Mouse (Mus musculus): ENCODE results near the gene Ttc23. TPM values are rescaled to one million over a fixed set of nuclear protein-coding genes. Genes with fewer than 3 reads are reported as not detected.

Ttc23 gene
- total RNA-seq, 2 experiments from 2014 or later: 5.2 to 6.6 TPM

DNA sequence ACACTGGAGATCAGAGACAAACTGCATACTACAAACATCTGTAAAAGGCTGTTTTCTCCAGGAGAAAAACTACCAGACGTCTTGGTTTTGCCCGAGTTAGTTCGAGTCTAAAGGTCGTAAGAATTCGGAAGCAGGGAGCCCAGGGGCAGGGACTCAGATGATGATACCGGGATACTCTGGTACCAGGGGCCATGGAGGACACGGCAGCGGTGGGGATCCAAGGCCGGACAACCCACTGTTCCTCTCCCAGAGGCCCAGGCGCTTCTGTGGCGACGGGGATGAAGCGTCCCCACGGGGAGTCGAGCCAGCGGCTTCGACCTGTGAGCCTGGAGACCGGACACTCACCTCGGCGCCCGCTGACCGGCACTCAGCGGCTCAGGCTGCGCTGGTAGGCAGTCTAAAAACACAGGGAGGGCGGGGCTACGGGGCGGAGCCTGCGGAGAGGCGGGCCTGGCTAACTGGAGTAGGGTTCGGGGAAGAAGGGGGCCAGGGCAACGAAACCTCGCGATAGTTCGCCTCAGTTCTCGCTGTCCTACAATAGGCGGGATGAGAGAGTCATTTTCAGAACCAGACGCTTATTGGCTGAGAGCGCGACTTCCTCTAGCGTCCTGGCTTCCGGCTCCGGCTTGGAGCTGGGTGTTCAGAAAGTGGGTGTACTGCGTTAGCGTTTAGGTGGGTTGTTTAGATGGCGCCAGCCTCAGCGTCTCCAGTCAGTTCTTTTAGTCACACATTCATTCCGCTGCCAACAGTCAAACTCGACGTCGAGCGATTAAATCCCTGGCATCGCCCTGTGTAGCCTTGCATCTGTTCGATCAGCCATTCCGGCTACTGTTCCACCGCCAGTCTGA is 2.2 kb upstream of the Ttc23 start, which contains the start of gene Lrrc28:
Gene Lrrc28, minus strand, starts transcription at position 436 of the 848 bp plus-strand sequence.
- DNase-seq (ENCODE audit: low spot score in 2 of 2): peak; percentile 99 to 100

GRCm38 (mm10) chr7:67645681-67646014 is 1.6 kb upstream of the Ttc23 start:
- no peak for DNase-seq (ENCODE audit: low spot score in 2 of 2)

GRCm38 (mm10) chr7:67646131-67646530 is 1.1 kb upstream of the Ttc23 start:
- no peak for DNase-seq (ENCODE audit: low spot score in 2 of 2)

DNA sequence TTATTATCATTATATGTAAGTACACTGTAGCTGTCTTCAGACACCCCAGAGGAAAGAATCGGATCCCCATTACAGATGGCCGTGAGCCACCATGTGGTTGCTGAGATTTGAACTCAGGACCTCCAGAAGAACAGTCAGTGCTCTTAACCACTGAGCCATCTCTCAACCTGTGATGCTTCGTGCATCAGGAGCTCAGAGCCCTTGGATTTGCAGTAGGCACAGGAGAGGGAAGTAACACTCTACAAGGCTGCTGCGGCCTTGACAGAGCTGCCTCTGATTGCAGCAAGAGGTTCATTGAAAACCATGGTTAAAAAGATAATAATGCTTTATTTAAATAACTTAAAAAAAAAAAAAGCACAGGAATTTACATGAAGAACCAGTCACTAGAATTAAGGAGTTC is 1.2 kb downstream of the Ttc23 start:
- no peak for DNase-seq (ENCODE audit: low spot score in 2 of 2)

DNA sequence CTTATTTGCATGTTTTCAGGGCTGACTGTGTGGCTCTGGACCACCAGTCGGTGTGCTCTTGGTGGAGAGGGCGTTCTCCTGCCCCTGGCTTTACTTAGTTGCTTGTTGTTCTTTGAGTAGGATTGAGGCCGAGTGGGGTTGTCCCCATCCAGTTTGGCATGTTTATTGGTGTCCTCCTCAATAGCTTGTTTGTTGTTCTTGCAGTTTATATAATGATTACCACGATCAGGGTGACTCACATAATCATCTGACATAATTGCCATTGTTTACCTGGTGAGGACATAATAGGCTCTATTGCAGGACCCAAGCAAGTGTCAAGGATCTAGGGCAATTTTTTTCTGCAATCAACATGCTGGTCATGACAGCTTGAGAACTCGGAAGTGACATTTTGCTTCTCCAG is 5.0 kb downstream of the Ttc23 start:
- no peak for DNase-seq (ENCODE audit: low spot score in 2 of 2)

DNA sequence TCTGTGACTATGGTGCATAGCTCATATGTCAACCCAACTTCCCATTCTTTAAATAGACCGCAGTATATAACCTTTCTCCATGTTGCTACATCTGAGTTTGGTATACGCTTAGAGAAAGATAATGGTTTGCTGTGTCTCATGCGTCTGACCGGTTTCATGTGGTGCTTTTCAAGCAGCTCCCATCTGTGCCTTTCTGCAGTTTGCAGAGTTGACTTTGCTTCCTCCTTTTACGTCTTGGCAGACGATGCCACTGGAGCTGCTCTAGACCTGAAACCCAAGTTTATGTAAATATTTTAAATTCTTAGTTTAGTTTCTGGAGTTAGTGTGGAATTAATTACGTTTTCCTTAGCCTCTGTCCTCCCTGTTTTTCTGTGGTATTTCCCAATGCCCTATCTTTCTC is 7.5 kb downstream of the Ttc23 start:
- DNase-seq (ENCODE audit: low spot score in 2 of 2): no peak

GRCm38 (mm10) chr7:67655186-67655585 is 8.0 kb downstream of the Ttc23 start:
- DNase-seq (ENCODE audit: low spot score in 2 of 2): no peak

DNA sequence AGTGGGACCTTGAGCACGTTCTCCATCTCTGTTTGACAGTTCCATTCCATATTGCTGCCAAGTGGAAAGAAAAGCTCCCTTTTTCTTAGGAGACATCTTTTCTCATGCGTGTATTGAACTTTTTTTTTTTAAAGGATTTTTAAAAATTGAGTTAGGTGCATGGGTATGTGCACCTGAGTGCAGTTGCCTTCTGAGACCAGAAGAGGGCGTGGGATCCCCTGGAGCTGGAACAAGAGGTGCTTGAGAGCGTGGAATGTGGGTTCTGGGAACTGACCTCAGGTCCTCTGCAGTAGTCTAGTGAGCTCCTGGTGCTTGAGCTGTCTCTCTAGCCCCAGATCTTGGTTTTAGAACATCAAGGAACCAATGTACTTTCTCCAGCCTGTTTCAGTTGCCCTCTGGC is 10.9 kb downstream of the Ttc23 start:
- DNase-seq (ENCODE audit: low spot score in 2 of 2): no peak

- DNase-seq (ENCODE audit: low spot score in 2 of 2): no peak
These were observed 15.2 kb downstream of the Ttc23 start for GRCm38 (mm10) chr7:67662424-67662823.

DNA sequence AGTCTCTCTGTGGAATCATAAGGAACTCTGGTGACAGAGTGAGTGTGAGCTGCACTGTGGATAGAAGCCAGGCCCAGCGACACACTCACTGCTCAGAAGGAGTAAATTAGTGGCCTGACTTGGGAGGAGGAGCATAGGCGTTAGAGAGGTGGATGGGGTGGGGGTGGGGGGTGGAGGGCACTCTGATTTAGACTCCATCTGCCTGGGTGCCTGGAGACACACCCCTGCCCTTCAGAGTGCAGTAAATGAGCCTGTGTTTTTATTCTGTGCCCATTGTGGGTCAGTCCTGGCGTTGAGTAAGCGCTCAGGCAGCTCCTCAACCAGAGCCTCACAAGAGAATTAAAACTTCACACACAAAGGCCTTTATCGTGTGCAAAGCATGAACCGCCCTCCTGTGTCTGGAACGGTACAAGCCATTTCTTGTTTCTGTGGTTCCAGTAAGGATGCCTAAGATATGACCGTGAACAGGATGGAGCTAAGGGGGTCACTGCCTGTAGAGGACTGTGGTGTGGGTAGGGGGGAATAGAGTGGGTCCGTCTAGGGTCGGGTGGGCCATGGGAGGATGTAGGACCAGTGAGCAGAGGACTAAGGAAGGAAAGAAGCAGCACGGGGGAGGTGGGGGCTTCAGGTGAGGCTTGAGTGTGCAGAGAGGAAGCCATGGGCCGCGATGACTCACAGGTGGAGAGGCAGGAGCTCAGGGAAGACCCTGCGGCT is 16.9 kb downstream of the Ttc23 start:
- no peak for DNase-seq (ENCODE audit: low spot score in 2 of 2)

- no peak for DNase-seq (ENCODE audit: low spot score in 2 of 2)
These were observed 23.8 kb downstream of the Ttc23 start for GRCm38 (mm10) chr7:67670965-67671364.

DNA sequence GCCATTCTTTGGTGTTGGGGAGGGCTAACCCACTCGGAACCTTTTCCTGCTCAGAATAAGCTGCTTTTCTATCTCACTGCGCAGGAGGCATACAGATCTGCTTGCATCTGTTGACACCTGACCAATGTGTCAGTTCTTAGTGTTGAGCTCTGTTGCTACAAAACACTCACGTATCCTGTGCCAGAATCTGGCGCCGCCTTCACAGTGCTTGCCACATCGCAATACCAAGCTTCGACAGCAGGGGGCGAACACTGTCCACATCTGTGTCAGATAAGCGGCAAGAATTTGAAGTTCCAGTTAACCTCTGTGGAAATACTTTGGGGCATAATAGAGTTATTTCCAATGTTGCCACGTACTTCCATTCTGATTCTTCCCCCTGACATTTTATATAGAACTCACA is 25.4 kb downstream of the Ttc23 start:
- DNase-seq (ENCODE audit: low spot score in 2 of 2): peak; percentile 91 to 98

GRCm38 (mm10) chr7:67673656-67674055 is 26.4 kb downstream of the Ttc23 start:
- no peak for DNase-seq (ENCODE audit: low spot score in 2 of 2)

- DNase-seq (ENCODE audit: low spot score in 2 of 2): no peak
These were observed 31.8 kb downstream of the Ttc23 start for GRCm38 (mm10) chr7:67678878-67679499.

- DNase-seq (ENCODE audit: low spot score in 2 of 2): no peak
These were observed 33.9 kb downstream of the Ttc23 start for GRCm38 (mm10) chr7:67681078-67681477.

DNA sequence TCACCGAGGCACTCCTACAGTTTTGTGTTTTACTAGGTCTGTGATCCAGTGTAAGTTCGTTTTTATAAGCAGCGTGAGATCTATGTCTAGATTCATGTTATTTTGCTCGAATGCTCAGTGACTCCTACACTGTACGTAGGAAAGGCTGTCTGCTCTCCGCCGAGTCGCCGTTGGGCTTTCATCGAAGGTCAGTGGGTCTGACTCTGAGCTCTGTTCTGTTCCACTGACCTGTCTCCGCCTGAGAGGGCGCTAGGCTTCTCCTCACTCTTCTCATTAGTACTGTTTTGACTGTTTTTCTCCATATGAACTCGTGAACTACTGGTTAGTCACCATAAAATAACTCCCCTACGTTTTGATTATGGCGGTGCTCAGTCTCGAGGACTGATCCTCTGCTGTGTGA is 35.8 kb downstream of the Ttc23 start:
- DNase-seq (ENCODE audit: low spot score in 2 of 2): no peak

DNA sequence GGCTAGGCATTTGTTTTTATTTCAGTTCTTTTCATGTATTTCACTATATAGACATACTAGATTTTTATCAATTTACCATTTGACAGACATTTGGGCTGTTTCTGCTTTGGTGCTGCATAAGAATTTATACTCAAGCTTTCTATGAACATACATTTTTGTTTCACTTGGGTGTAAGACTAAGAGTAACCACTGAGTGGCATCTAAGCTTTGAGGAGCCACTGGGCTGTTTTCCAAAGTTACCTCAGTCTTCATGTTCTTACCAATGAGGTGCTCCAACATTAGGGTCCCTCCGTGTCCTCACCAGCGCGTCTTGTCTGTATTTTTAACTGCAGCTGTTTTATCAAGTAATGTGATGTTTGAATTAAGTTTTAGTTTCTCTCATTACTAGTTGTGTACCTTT is 39.3 kb downstream of the Ttc23 start:
- no peak for DNase-seq (ENCODE audit: low spot score in 2 of 2)

DNA sequence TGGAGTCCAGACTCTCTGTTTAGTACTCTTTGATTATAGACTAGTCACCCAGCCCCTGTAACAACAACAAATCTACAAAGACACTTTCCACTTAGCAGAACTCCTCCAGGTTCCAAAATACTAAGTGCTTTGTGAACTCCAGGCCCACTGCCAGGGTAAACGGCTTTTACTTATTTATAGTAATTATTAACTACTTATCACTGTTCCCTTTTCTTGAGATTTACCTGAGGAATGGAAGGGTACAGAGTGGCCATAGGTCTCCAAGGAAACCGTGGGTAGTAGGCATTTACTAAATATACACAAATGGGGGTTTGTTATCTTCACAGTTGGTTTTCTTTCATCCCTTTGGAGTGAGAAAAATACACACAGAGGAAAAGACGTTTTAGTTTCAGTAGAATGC is 41.1 kb downstream of the Ttc23 start:
- no peak for DNase-seq (ENCODE audit: low spot score in 2 of 2)

DNA sequence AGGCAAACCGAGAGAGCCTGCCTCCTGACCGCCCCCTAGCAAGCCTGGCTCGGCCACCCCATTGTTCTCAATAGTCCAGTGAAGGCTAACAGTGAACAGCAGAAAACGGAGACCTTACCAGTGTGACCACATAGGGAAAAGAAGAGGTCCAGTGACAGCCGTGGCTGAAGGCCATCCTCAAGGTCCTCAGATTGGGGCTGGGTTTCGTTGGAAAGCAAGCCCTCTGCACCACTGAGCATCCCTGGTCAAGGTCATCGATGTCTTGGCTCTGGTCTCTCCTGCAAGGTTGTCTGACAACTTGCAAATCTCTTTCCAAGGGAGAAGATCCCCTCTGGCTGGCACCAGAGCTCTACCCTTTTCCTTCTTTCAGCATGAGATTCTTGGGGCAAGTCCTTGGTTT is 42.6 kb downstream of the Ttc23 start:
- no peak for DNase-seq (ENCODE audit: low spot score in 2 of 2)

- no peak for DNase-seq (ENCODE audit: low spot score in 2 of 2)
These were observed 43.8 kb downstream of the Ttc23 start for GRCm38 (mm10) chr7:67691036-67691435.

DNA sequence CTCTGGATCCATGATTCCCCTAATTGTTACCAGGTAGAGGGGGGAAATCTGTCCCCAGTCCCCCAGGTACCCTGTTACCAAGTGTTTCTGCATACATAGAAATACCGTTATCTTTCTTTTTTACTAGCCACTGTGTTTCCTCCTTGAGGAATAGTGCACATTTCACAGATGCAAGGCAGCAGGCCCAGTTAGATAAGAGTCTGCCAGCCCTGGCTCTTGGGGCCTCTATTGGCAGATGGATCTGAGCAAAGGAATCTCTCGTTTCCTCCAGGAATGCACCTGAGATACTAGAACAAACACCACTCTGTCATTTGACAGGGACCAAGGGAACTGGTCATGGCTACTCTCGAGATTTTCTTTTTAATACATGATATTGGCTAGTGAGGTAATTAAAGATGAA is 44.9 kb downstream of the Ttc23 start:
- DNase-seq (ENCODE audit: low spot score in 2 of 2): no peak

Measured in layer of hippocampus, adult 18-20 months (tissue).